Mouse (Mus musculus) c-Kit-negative CD71-positive TER-119-positive erythroid progenitor cells, embryonic 14.5 days (primary cell): ENCODE measurements around the gene Lzts2.
A peak's percentile ranks its signal among the peaks of the same experiment; 100 is the strongest.

Experiments
- DNase-seq: peaks from one replicate; pipeline ENCODE4 v3.0.0-alpha.2; 2013; ENCODE audit warnings: low read depth, low spot score

Gene Lzts2

GRCm38 (mm10) chr19:45049523-45049922, 35.3 kb downstream of the Lzts2 start:
- no peak for DNase-seq

GRCm38 (mm10) chr19:45053451-45053850, 39.2 kb downstream of the Lzts2 start:
- no peak for DNase-seq

GRCm38 (mm10) chr19:45054892-45055690, 40.9 kb downstream of the Lzts2 start:
- DNase-seq, result no peak

- DNase-seq, result no peak
Measured at GRCm38 (mm10) chr19:45056364-45056763, 42.1 kb downstream of the Lzts2 start.

- no peak for DNase-seq
Measured at GRCm38 (mm10) chr19:45056908-45057698, 42.9 kb downstream of the Lzts2 start.

- DNase-seq, result no peak
Measured at GRCm38 (mm10) chr19:45057724-45058112, 43.5 kb downstream of the Lzts2 start.

- DNase-seq, result peak; percentile 94
Measured at GRCm38 (mm10) chr19:45058113-45058839, 44.1 kb downstream of the Lzts2 start.

GRCm38 (mm10) chr19:45058841-45059240, 44.6 kb downstream of the Lzts2 start:
- no peak for DNase-seq

GRCm38 (mm10) chr19:45063565-45064292, 49.5 kb downstream of the Lzts2 start:
- DNase-seq, result no peak

GRCm38 (mm10) chr19:45065226-45065625, 51.0 kb downstream of the Lzts2 start:
- DNase-seq, result no peak

GRCm38 (mm10) chr19:45067170-45067569, 53.0 kb downstream of the Lzts2 start:
- DNase-seq, result no peak

GRCm38 (mm10) chr19:45067758-45068510, 53.7 kb downstream of the Lzts2 start:
- DNase-seq, result no peak

- peak; percentile 79 for DNase-seq
Measured at GRCm38 (mm10) chr19:45073871-45074542, 59.8 kb downstream of the Lzts2 start.

GRCm38 (mm10) chr19:45074580-45075322, 60.5 kb downstream of the Lzts2 start, which contains the start of gene Kazald1:
Gene Kazald1, plus strand, starts transcription at chr19:45075241.
- DNase-seq, result peak; percentile 83

- DNase-seq, result no peak
Measured at GRCm38 (mm10) chr19:45075323-45076035, 61.3 kb downstream of the Lzts2 start.

- DNase-seq, result no peak
Measured at GRCm38 (mm10) chr19:45076036-45076575, 61.9 kb downstream of the Lzts2 start.
